Mouse (Mus musculus) testis, adult 2 months (tissue): ENCODE results near the gene Arhgap24.

Source experiments
- CTCF ChIP-seq: fragments of 200-500 bp; IDR thresholded peaks from 2 replicates; pipeline ENCODE4 v1.5.1; 2012; ENCODE audit warnings: low read depth, mild to moderate bottlenecking, inconsistent platforms, low read length, moderate library complexity; ENCODE audit not compliant: control insufficient read depth, insufficient read depth, insufficient replicate concordance
- POLR2A ChIP-seq: fragments of 200-500 bp; IDR thresholded peaks from 2 replicates; pipeline ENCODE4 v1.6.1; 2012; ENCODE audit warnings: low read depth, mild to moderate bottlenecking, inconsistent platforms, low read length, moderate library complexity; ENCODE audit not compliant: control insufficient read depth

- no peak for TF ChIP-seq CTCF
- no peak for TF ChIP-seq POLR2A
These were observed 248.3 kb downstream of the Arhgap24 start for GRCm38 (mm10) chr5:102729476-102729875.
